Mouse (Mus musculus): ENCODE measurements at regions not wholly inside any gene's neighbourhood (a gene's known extent, or its start where the extent isn't known, plus 50 kb on each side); places are given as distances from the start of the nearest gene placed in this dataset.

- no peak for DNase-seq (ENCODE audit: low spot score)
Measured at GRCm38 (mm10) chr11:38036582-38036981, 800.8 kb upstream of the Tenm2 start.

GRCm38 (mm10) chr11:38034526-38035286 is 798.9 kb upstream of the Tenm2 start:
- no peak for DNase-seq (ENCODE audit: low spot score)

GRCm38 (mm10) chr11:38021704-38022103 is 785.9 kb upstream of the Tenm2 start:
- DNase-seq (ENCODE audit: low spot score): no peak

GRCm38 (mm10) chr11:37978131-37978530 is 742.4 kb upstream of the Tenm2 start:
- DNase-seq (ENCODE audit: low spot score): no peak

- no peak for DNase-seq (ENCODE audit: low spot score)
Measured at GRCm38 (mm10) chr11:37936439-37937134, 700.8 kb upstream of the Tenm2 start.

GRCm38 (mm10) chr11:37913161-37913560 is 677.4 kb upstream of the Tenm2 start:
- DNase-seq (ENCODE audit: low spot score): no peak

- DNase-seq (ENCODE audit: low spot score): no peak
Measured at GRCm38 (mm10) chr11:37904991-37905390, 669.2 kb upstream of the Tenm2 start.

GRCm38 (mm10) chr11:37897713-37898112 is 661.9 kb upstream of the Tenm2 start:
- DNase-seq (ENCODE audit: low spot score): no peak

- no peak for DNase-seq (ENCODE audit: low spot score)
Measured at GRCm38 (mm10) chr11:37882717-37883116, 647.0 kb upstream of the Tenm2 start.

GRCm38 (mm10) chr11:37837301-37837700 is 601.5 kb upstream of the Tenm2 start:
- DNase-seq (ENCODE audit: low spot score): no peak

GRCm38 (mm10) chr11:37830975-37831374 is 595.2 kb upstream of the Tenm2 start:
- no peak for DNase-seq (ENCODE audit: low spot score)

GRCm38 (mm10) chr11:37806761-37807160 is 571.0 kb upstream of the Tenm2 start:
- no peak for DNase-seq (ENCODE audit: low spot score)

GRCm38 (mm10) chr11:37798783-37799318 is 563.1 kb upstream of the Tenm2 start:
- DNase-seq (ENCODE audit: low spot score): no peak

GRCm38 (mm10) chr11:37772481-37773089 is 536.8 kb upstream of the Tenm2 start:
- no peak for DNase-seq (ENCODE audit: low spot score)

GRCm38 (mm10) chr11:37770881-37771280 is 535.1 kb upstream of the Tenm2 start:
- DNase-seq (ENCODE audit: low spot score): no peak

- DNase-seq (ENCODE audit: low spot score): no peak
Measured at GRCm38 (mm10) chr11:37768121-37768520, 532.4 kb upstream of the Tenm2 start.

- DNase-seq (ENCODE audit: low spot score): peak; percentile 3
Measured at GRCm38 (mm10) chr11:37735992-37736391, 500.2 kb upstream of the Tenm2 start.

GRCm38 (mm10) chr11:37735501-37735900 is 499.7 kb upstream of the Tenm2 start:
- DNase-seq (ENCODE audit: low spot score): no peak

GRCm38 (mm10) chr11:37696981-37697380 is 461.2 kb upstream of the Tenm2 start:
- no peak for DNase-seq (ENCODE audit: low spot score)

GRCm38 (mm10) chr11:37678484-37679193 is 442.9 kb upstream of the Tenm2 start:
- DNase-seq (ENCODE audit: low spot score): no peak

- no peak for DNase-seq (ENCODE audit: low spot score)
Measured at GRCm38 (mm10) chr11:37671320-37671719, 435.6 kb upstream of the Tenm2 start.

- DNase-seq (ENCODE audit: low spot score): no peak
Measured at GRCm38 (mm10) chr11:37666925-37667324, 431.2 kb upstream of the Tenm2 start.

Measured in lung, postnatal 25 days (tissue).